Mouse (Mus musculus) lung, adult 2 months (tissue): ENCODE results near the gene Clk1.

Experiments
- CTCF ChIP-seq: fragments of 200-500 bp; IDR thresholded peaks from 2 replicates; pipeline ENCODE4 v1.5.1; 2011; ENCODE audit warnings: mild to moderate bottlenecking, low read length, control low read depth; ENCODE audit not compliant: insufficient read depth
- POLR2A ChIP-seq: fragments of 200-500 bp; IDR thresholded peaks from 2 replicates; pipeline ENCODE4 v1.6.1; 2011; ENCODE audit warnings: low read depth, mild to moderate bottlenecking, control low read depth, low read length, borderline replicate concordance; ENCODE audit errors: extremely low read depth

DNA sequence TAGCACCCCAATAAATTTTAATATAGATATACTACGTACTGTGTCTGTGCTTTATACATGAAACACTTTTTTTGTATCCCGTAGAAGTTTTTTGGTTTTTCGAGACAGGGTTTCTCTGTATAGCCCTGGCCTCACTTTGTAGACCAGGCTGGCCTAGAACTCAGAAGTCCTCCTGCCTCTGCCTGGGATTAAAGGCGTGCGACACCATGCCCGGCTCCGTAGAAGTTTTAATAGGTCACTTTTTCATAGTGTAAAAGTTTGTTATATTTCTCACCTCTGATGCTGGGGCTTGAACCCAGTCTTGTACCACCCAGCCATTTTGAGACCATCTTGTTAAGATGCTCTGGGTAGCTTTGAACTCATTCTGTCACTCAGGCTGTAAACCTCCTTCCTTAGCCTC lies 16.5 kb downstream of the Clk1 start:
- TF ChIP-seq POLR2A = no peak
- no peak for TF ChIP-seq CTCF
